Mouse (Mus musculus) midbrain, embryonic 12.5 days (tissue): ENCODE data around the gene Bok. TPM values are rescaled to one million over a fixed set of nuclear protein-coding genes. Genes with fewer than 3 reads are reported as not detected.
A peak's percentile ranks its signal among the peaks of the same experiment; 100 is the strongest.
"Not testable (repeated sequence)": the region's sequence is repeated elsewhere in the genome, so short reads cannot be mapped to it uniquely, and the experiment has no call there.

Source experiments
- ATAC-seq: fragments of 200-750 bp; cut with Nextera tagmentation; 2 replicates; pipeline ENCODE4 v1.8.0; 2017; ENCODE audit warnings: low read depth, moderate TSS enrichment, moderate library complexity; ENCODE audit not compliant: low FRiP score
- H3K27ac ChIP-seq: fragments of 300-500 bp; sonication (generic); replicated peaks from 2 replicates; pipeline ENCODE4 v1.5.1; 2016; ENCODE audit warnings: mild to moderate bottlenecking
- H3K27me3 ChIP-seq: fragments of 300-500 bp; sonication (generic); 2 replicates; pipeline ENCODE4 v1.6.1; 2016; ENCODE audit warnings: mild to moderate bottlenecking
- H3K36me3 ChIP-seq: fragments of 300-500 bp; sonication (generic); 2 replicates; pipeline ENCODE4 v1.6.1; 2016
- H3K4me1 ChIP-seq: fragments of 300-500 bp; sonication (generic); 2 replicates; pipeline ENCODE4 v1.6.1; 2016
- H3K4me2 ChIP-seq: fragments of 300-500 bp; sonication (generic); replicated peaks from 2 replicates; pipeline ENCODE4 v1.6.1; 2016; ENCODE audit warnings: mild to moderate bottlenecking, moderate library complexity
- H3K4me3 ChIP-seq: fragments of 300-500 bp; sonication (generic); 2 replicates; pipeline ENCODE4 v1.5.1; 2016; ENCODE audit warnings: mild to moderate bottlenecking
- H3K9ac ChIP-seq: fragments of 300-500 bp; sonication (generic); replicated peaks from 2 replicates; pipeline ENCODE4 v1.6.1; 2016; ENCODE audit warnings: mild to moderate bottlenecking, moderate library complexity
- H3K9me3 ChIP-seq: fragments of 300-500 bp; sonication (generic); 2 replicates; pipeline ENCODE4 v1.6.1; 2016; ENCODE audit warnings: mild to moderate bottlenecking
- WGBS: fragments of 180-500 bp; shearing (Covaris S2); methylation state at CpG from one replicate; pipeline ENCODE4 v1.1.7; 2016; 5-methylcytosine and 5-hydroxymethylcytosine counted together
- polyA plus RNA-seq: library from polyadenylated mRNA; unstranded; fragments of >200 nt; fragmentation: Nextera tagmentation; extraction: Ambion mirVana; gene quantifications from 2 replicates; pipeline ENCODE4 v1.2.1, GENCODE M21; 2016

Gene Bok
- polyA plus RNA-seq = 40.6 and 43.3 TPM in 2 replicates

GRCm38 (mm10) chr1:93685401-93686244 is at the start of gene Bok:
Gene Bok (plus strand): TSS chr1:93685660.
- Histone ChIP-seq H3K36me3 (no peaks in the 10 kb centered on the region), H3K9me3 (no peaks in the 10 kb centered on the region), H3K4me3 (peak within 1 kb of the TSS; percentile 57), H3K4me1 (peaks cover 12% of the 10 kb centered on the region; the same call in 1 of the 2 replicates), H3K27ac (peak within 1 kb of the TSS; percentile 10; the same call in 1 of the 2 replicates), H3K9ac (peak within 1 kb of the TSS; percentile 62), H3K4me2 (peak within 1 kb of the TSS; percentile 84), H3K27me3 (peaks cover 35% of the 10 kb centered on the region)
- WGBS = 1% methylated on average over 78 of the region's 78 CpGs
- peak; percentile 55 for ATAC-seq

- peak overlapping the region; percentile 73 for H3K4me3 ChIP-seq
- peak overlapping the region; percentile 85 for H3K4me2 ChIP-seq
- H3K27ac ChIP-seq = peak overlapping the region; percentile 81
- peaks cover 2% of the 10 kb centered on the region; the same call in 1 of the 2 replicates for H3K36me3 ChIP-seq
- H3K9ac ChIP-seq = peak overlapping the region; percentile 51
- ATAC-seq = peak; percentile 7; the same call in 1 of the 2 replicates
- peaks cover 25% of the 10 kb centered on the region for H3K4me1 ChIP-seq
- H3K9me3 ChIP-seq = no peaks in the 10 kb centered on the region
- WGBS = 37% methylated on average over 7 of the region's 7 CpGs
- H3K27me3 ChIP-seq = no peaks in the 10 kb centered on the region
These were observed 49.1 kb upstream of the Bok start for GRCm38 (mm10) chr1:93636211-93636897.

- Histone ChIP-seq H3K9ac (no peak overlapping the region), H3K27me3 (no peaks in the 10 kb centered on the region), H3K4me1 (no peaks in the 10 kb centered on the region), H3K4me3 (no peak overlapping the region), H3K36me3 (no peaks in the 10 kb centered on the region), H3K4me2 (no peak overlapping the region), H3K27ac (no peak overlapping the region), H3K9me3 (peaks cover 2% of the 10 kb centered on the region; the same call in 1 of the 2 replicates)
- 93% methylated on average over 2 of the region's 2 CpGs for WGBS
- ATAC-seq = no peak
These were observed 43.5 kb upstream of the Bok start for GRCm38 (mm10) chr1:93641978-93642377.

GRCm38 (mm10) chr1:93642692-93643091 is 42.8 kb upstream of the Bok start:
- no peak overlapping the region for H3K4me2 ChIP-seq
- ATAC-seq = no peak
- no peaks in the 10 kb centered on the region for H3K4me1 ChIP-seq
- no peaks in the 10 kb centered on the region for H3K36me3 ChIP-seq
- no peaks in the 10 kb centered on the region for H3K27me3 ChIP-seq
- H3K9ac ChIP-seq = no peak overlapping the region
- peaks cover 2% of the 10 kb centered on the region; the same call in 1 of the 2 replicates for H3K9me3 ChIP-seq
- H3K27ac ChIP-seq = no peak overlapping the region
- H3K4me3 ChIP-seq = no peak overlapping the region
- 83% methylated on average over 2 of the region's 2 CpGs for WGBS

- Histone ChIP-seq H3K36me3 (no peaks in the 10 kb centered on the region), H3K9ac (no peak overlapping the region), H3K9me3 (peaks cover 2% of the 10 kb centered on the region; the same call in 1 of the 2 replicates), H3K4me3 (no peak overlapping the region), H3K4me1 (no peaks in the 10 kb centered on the region), H3K27ac (no peak overlapping the region), H3K27me3 (no peaks in the 10 kb centered on the region), H3K4me2 (no peak overlapping the region)
- ATAC-seq = no peak
- 81% methylated on average over 5 of the region's 5 CpGs for WGBS
These were observed 35.8 kb upstream of the Bok start for GRCm38 (mm10) chr1:93649604-93650172.

- ATAC-seq = no peak
- no peaks in the 10 kb centered on the region for H3K27me3 ChIP-seq
- H3K9ac ChIP-seq = no peak overlapping the region
- no peaks in the 10 kb centered on the region for H3K4me1 ChIP-seq
- H3K27ac ChIP-seq = no peak overlapping the region
- no peak overlapping the region for H3K4me2 ChIP-seq
- WGBS = 63% methylated on average over 2 of the region's 2 CpGs
- H3K4me3 ChIP-seq = no peak overlapping the region
- H3K36me3 ChIP-seq = no peaks in the 10 kb centered on the region
- no peaks in the 10 kb centered on the region for H3K9me3 ChIP-seq
These were observed 31.2 kb upstream of the Bok start for GRCm38 (mm10) chr1:93654275-93654674.

GRCm38 (mm10) chr1:93654798-93655197 is 30.7 kb upstream of the Bok start:
- no peak overlapping the region for H3K4me3 ChIP-seq
- H3K9ac ChIP-seq = no peak overlapping the region
- no peaks in the 10 kb centered on the region for H3K36me3 ChIP-seq
- WGBS = 89% methylated on average over 2 of the region's 2 CpGs
- no peak for ATAC-seq
- H3K4me2 ChIP-seq = no peak overlapping the region
- no peak overlapping the region for H3K27ac ChIP-seq
- no peaks in the 10 kb centered on the region for H3K27me3 ChIP-seq
- no peaks in the 10 kb centered on the region for H3K4me1 ChIP-seq
- H3K9me3 ChIP-seq = no peaks in the 10 kb centered on the region

- Histone ChIP-seq H3K36me3 (no peaks in the 10 kb centered on the region), H3K9ac (no peak overlapping the region), H3K9me3 (no peaks in the 10 kb centered on the region), H3K27me3 (no peaks in the 10 kb centered on the region), H3K27ac (no peak overlapping the region), H3K4me2 (no peak overlapping the region), H3K4me3 (no peak overlapping the region), H3K4me1 (no peaks in the 10 kb centered on the region)
- no peak for ATAC-seq
- 76% methylated on average over 7 of the region's 7 CpGs for WGBS
These were observed 29.0 kb upstream of the Bok start for GRCm38 (mm10) chr1:93656325-93657024.

- no peak for ATAC-seq
- H3K4me1 ChIP-seq = no peaks in the 10 kb centered on the region
- no peak overlapping the region for H3K4me3 ChIP-seq
- no peak overlapping the region for H3K27ac ChIP-seq
- no peaks in the 10 kb centered on the region for H3K9me3 ChIP-seq
- H3K4me2 ChIP-seq = no peak overlapping the region
- no peaks in the 10 kb centered on the region for H3K36me3 ChIP-seq
- 83% methylated on average over 5 of the region's 5 CpGs for WGBS
- H3K9ac ChIP-seq = no peak overlapping the region
- no peaks in the 10 kb centered on the region for H3K27me3 ChIP-seq
These were observed 28.5 kb upstream of the Bok start for GRCm38 (mm10) chr1:93657025-93657360.

- H3K9ac ChIP-seq, H3K27me3 ChIP-seq, H3K4me3 ChIP-seq, H3K27ac ChIP-seq, H3K9me3 ChIP-seq, H3K4me1 ChIP-seq, H3K4me2 ChIP-seq, ATAC-seq, H3K36me3 ChIP-seq: not testable (repeated sequence)
These were observed 26.9 kb upstream of the Bok start, which contains the start of gene Stk25 for GRCm38 (mm10) chr1:93658559-93658958. Gene Stk25 (minus strand): TSS chr1:93658659.

GRCm38 (mm10) chr1:93667760-93668400 is 17.6 kb upstream of the Bok start:
- Histone ChIP-seq H3K27me3 (peaks cover 12% of the 10 kb centered on the region; the same call in 1 of the 2 replicates), H3K4me2 (no peak overlapping the region), H3K9me3 (no peaks in the 10 kb centered on the region), H3K4me1 (peaks cover 11% of the 10 kb centered on the region), H3K9ac (no peak overlapping the region), H3K4me3 (no peak overlapping the region), H3K27ac (no peak overlapping the region), H3K36me3 (no peaks in the 10 kb centered on the region)
- no peak; the same call in 1 of the 2 replicates for ATAC-seq
- 31% methylated on average over 13 of the region's 13 CpGs for WGBS
